Mouse (Mus musculus): ENCODE data around the gene Nadsyn1. TPM values are rescaled to one million over a fixed set of nuclear protein-coding genes. Genes with fewer than 3 reads are reported as not detected.
A peak's percentile ranks its signal among the peaks of the same experiment; 100 is the strongest.

Nadsyn1 gene
- polyA plus RNA-seq (2015; fragmentation: Nextera tagmentation; extraction: Ambion mirVana), result 7.7 and 8.1 TPM in 2 replicates

- peaks cover 11% of the 10 kb centered on the region for H3K36me3 ChIP-seq
- peak; percentile 98 for ATAC-seq
- H3K9ac ChIP-seq (replicated peaks), result peak within 1 kb of the TSS; percentile 78
- peak within 1 kb of the TSS; percentile 67 for H3K4me2 ChIP-seq (replicated peaks)
- no peaks in the 10 kb centered on the region for H3K9me3 ChIP-seq
- H3K27ac ChIP-seq, result peak within 1 kb of the TSS; percentile 75
- peak within 1 kb of the TSS; percentile 62 for H3K4me3 ChIP-seq (replicated peaks)
- under 1% methylated on average over 40 of the region's 40 CpGs for WGBS
- H3K4me1 ChIP-seq (replicated peaks), result peaks cover 17% of the 10 kb centered on the region
- H3K27me3 ChIP-seq, result no peaks in the 10 kb centered on the region
Measured at GRCm38 (mm10) chr7:143822375-143823265, at the start of gene Nadsyn1, which contains the start of gene Dhcr7. Gene Nadsyn1, minus strand, starts transcription at chr7:143822849. Gene Dhcr7, plus strand, starts transcription at chr7:143823145.

DNA sequence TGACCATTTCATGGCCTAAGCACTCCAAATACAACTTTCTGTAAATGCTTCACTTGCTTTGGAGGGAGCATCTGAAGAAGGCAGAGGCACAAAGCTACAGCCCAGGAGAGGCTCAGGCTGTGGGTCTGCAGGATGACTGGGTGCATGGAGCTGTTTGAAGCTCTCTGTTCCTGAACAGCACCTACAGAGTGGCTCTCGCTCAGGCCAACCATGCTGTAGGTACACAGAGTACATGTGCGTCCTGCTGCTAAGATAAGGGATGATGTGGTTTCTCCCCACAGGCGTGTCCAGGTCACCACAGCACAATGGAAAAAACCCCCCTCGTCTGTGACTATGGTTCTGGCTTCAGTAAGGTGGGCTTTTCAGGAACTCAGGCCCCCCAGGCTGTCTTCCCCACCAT lies 46.2 kb upstream of the Nadsyn1 start:
- Histone ChIP-seq H3K27me3 (no peaks in the 10 kb centered on the region), H3K36me3 (no peaks in the 10 kb centered on the region), H3K9ac (replicated peaks) (no peak overlapping the region), H3K27ac (no peak overlapping the region), H3K9me3 (no peaks in the 10 kb centered on the region), H3K4me1 (replicated peaks) (no peaks in the 10 kb centered on the region), H3K4me2 (replicated peaks) (no peak overlapping the region), H3K4me3 (replicated peaks) (no peak overlapping the region)
- ATAC-seq, result no peak
- 86% methylated on average over 4 of the region's 4 CpGs for WGBS

DNA sequence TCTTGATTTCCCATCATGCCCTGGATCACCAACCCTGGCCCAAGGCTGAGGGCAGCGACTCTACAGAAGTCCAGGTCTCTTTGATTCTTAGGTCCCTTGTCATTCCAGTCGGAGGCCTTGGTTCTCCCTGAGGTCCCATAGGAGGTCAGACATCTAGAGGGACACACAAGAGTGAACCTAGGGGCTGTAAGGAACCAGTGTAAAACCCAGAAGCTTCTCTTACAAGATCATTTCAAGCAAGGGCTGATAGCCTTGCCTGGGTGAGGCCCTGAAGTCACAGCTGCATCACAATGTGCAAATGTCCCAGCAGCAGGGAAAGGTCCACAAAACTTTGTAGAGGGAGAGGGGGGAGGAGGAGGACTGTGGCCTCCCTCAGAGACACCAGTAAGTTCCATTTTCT lies 43.9 kb upstream of the Nadsyn1 start, which contains the start of gene Gm498:
TSS of gene Gm498 (plus strand) at position 301 of the 400 bp plus-strand sequence.
- no peaks in the 10 kb centered on the region for H3K36me3 ChIP-seq
- no peak for ATAC-seq
- no peak within 1 kb of the TSS for H3K9ac ChIP-seq (replicated peaks)
- no peaks in the 10 kb centered on the region for H3K27me3 ChIP-seq
- no peaks in the 10 kb centered on the region for H3K4me1 ChIP-seq (replicated peaks)
- no peak within 1 kb of the TSS for H3K4me2 ChIP-seq (replicated peaks)
- no peaks in the 10 kb centered on the region for H3K9me3 ChIP-seq
- no peak within 1 kb of the TSS for H3K27ac ChIP-seq
- WGBS, result 82% methylated on average over 2 of the region's 2 CpGs
- no peak within 1 kb of the TSS for H3K4me3 ChIP-seq (replicated peaks)

DNA sequence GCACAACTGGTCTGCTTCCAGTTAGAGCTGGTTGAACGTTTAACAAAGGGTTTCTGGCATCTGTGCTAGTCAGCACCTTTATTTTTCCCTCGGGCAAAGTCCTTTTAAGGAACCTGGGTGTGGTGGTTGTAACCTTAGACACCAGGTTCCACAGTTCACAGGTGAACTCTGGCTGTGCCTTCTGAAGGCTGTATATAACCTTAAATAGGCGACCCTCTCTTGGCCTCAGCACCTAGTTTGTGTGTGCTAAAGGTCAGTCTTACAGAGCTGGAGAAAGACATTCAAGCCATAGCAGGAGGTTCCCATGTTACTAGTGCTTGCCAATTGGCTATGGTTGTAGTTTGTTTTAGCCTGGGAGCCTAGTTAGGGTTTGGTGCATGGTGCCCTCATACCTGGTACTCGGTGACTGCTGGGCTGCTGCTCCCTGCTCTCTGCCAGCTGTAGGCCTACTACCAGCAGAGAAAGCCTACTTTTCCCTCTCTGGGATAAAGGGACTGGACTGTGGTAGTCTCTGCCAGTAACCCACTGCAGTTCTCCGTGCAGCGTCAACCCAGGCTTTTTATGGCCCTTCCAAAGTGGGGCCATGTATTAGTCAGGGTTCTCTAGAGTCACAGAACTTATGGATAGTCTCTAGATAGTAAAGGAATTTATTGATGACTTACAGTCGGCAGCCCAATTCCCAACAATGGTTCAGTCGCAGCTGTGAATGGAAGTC lies 26.3 kb upstream of the Nadsyn1 start:
- no peak for ATAC-seq
- Histone ChIP-seq H3K27me3 (no peaks in the 10 kb centered on the region), H3K36me3 (peaks cover 52% of the 10 kb centered on the region), H3K4me2 (replicated peaks) (no peak overlapping the region), H3K4me1 (replicated peaks) (no peaks in the 10 kb centered on the region), H3K27ac (no peak overlapping the region), H3K9me3 (no peaks in the 10 kb centered on the region), H3K4me3 (replicated peaks) (no peak overlapping the region), H3K9ac (replicated peaks) (no peak overlapping the region)
- 96% methylated on average over 7 of the region's 8 CpGs for WGBS

- no peak for ATAC-seq
- 83% methylated on average over 5 of the region's 5 CpGs for WGBS
Measured at GRCm38 (mm10) chr7:143848127-143848767, 25.6 kb upstream of the Nadsyn1 start.

GRCm38 (mm10) chr7:143841301-143841700 lies 18.7 kb upstream of the Nadsyn1 start:
- no peak for ATAC-seq
- no peaks in the 10 kb centered on the region for H3K27me3 ChIP-seq
- H3K36me3 ChIP-seq, result peaks cover 99% of the 10 kb centered on the region
- H3K4me2 ChIP-seq (replicated peaks), result no peak overlapping the region
- H3K27ac ChIP-seq, result no peak overlapping the region
- no peak overlapping the region for H3K9ac ChIP-seq (replicated peaks)
- H3K9me3 ChIP-seq, result no peaks in the 10 kb centered on the region
- H3K4me3 ChIP-seq (replicated peaks), result no peak overlapping the region
- WGBS, result 97% methylated on average over 8 of the region's 8 CpGs
- no peaks in the 10 kb centered on the region for H3K4me1 ChIP-seq (replicated peaks)

More at GRCm38 (mm10) chr7:143848127-143848767, 25.6 kb upstream of the Nadsyn1 start:
- Histone ChIP-seq H3K4me2 (replicated peaks) (no peak overlapping the region), H3K27me3 (no peaks in the 10 kb centered on the region), H3K4me1 (replicated peaks) (no peaks in the 10 kb centered on the region), H3K9me3 (no peaks in the 10 kb centered on the region), H3K9ac (replicated peaks) (no peak overlapping the region), H3K36me3 (peaks cover 59% of the 10 kb centered on the region), H3K4me3 (replicated peaks) (no peak overlapping the region), H3K27ac (no peak overlapping the region)

DNA sequence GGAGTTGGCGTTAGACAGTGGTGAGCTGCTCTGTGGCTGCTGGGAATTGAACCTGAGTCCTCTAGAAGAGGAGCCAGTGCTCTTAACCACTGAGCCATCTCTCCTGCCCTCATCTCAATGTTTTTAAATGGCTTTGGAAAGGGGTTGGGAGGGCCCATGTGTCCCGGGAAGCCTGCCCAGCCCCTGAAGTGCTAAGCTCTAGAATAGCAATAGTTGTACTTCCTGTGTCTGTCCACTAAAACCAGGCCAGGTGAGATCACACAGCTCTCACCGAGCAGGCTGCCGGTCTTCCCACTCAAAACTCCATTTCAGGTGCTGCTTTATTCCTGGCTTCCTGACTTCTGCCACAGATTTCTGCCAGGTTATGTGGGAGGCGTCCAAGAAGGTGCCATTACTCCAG lies 17.5 kb upstream of the Nadsyn1 start:
- no peak for ATAC-seq
- peaks cover 9% of the 10 kb centered on the region for H3K4me1 ChIP-seq (replicated peaks)
- WGBS, result 92% methylated on average over 5 of the region's 5 CpGs
- peaks cover 90% of the 10 kb centered on the region for H3K36me3 ChIP-seq
- no peaks in the 10 kb centered on the region for H3K27me3 ChIP-seq
- no peaks in the 10 kb centered on the region for H3K9me3 ChIP-seq
- H3K4me3 ChIP-seq (replicated peaks), result no peak overlapping the region
- no peak overlapping the region for H3K4me2 ChIP-seq (replicated peaks)
- no peak overlapping the region for H3K9ac ChIP-seq (replicated peaks)
- H3K27ac ChIP-seq, result no peak overlapping the region

GRCm38 (mm10) chr7:143837705-143838358 lies 15.2 kb upstream of the Nadsyn1 start:
- 95% methylated on average over 3 of the region's 3 CpGs for WGBS

GRCm38 (mm10) chr7:143834972-143835371 lies 12.3 kb upstream of the Nadsyn1 start:
- no peak overlapping the region for H3K27ac ChIP-seq
- H3K4me1 ChIP-seq (replicated peaks), result peaks cover 57% of the 10 kb centered on the region

More at GRCm38 (mm10) chr7:143837705-143838358, 15.2 kb upstream of the Nadsyn1 start:
- H3K4me2 ChIP-seq (replicated peaks), result no peak overlapping the region
- no peak for ATAC-seq
- no peak overlapping the region for H3K27ac ChIP-seq
- peaks cover 72% of the 10 kb centered on the region for H3K36me3 ChIP-seq
- H3K9ac ChIP-seq (replicated peaks), result no peak overlapping the region
- H3K27me3 ChIP-seq, result no peaks in the 10 kb centered on the region
- H3K4me1 ChIP-seq (replicated peaks), result peaks cover 32% of the 10 kb centered on the region
- H3K4me3 ChIP-seq (replicated peaks), result no peak overlapping the region
- no peaks in the 10 kb centered on the region for H3K9me3 ChIP-seq

GRCm38 (mm10) chr7:143834316-143834715 lies 11.7 kb upstream of the Nadsyn1 start:
- Histone ChIP-seq H3K27me3 (no peaks in the 10 kb centered on the region), H3K4me3 (replicated peaks) (no peak overlapping the region), H3K9me3 (no peaks in the 10 kb centered on the region), H3K4me2 (replicated peaks) (peak overlapping the region; percentile 11; the same call in 1 of the 2 replicates), H3K9ac (replicated peaks) (no peak overlapping the region), H3K4me1 (replicated peaks) (peaks cover 57% of the 10 kb centered on the region), H3K36me3 (peaks cover 40% of the 10 kb centered on the region), H3K27ac (no peak overlapping the region)
- WGBS, result 99% methylated on average over 2 of the region's 2 CpGs
- ATAC-seq, result no peak

More at GRCm38 (mm10) chr7:143834972-143835371, 12.3 kb upstream of the Nadsyn1 start:
- 76% methylated on average over 3 of the region's 3 CpGs for WGBS
- Histone ChIP-seq H3K4me3 (replicated peaks) (no peak overlapping the region), H3K9ac (replicated peaks) (no peak overlapping the region; the same call in 1 of the 2 replicates), H3K9me3 (no peaks in the 10 kb centered on the region), H3K4me2 (replicated peaks) (peak overlapping the region; percentile 11; the same call in 1 of the 2 replicates), H3K36me3 (peaks cover 47% of the 10 kb centered on the region), H3K27me3 (no peaks in the 10 kb centered on the region)
- no peak for ATAC-seq

DNA sequence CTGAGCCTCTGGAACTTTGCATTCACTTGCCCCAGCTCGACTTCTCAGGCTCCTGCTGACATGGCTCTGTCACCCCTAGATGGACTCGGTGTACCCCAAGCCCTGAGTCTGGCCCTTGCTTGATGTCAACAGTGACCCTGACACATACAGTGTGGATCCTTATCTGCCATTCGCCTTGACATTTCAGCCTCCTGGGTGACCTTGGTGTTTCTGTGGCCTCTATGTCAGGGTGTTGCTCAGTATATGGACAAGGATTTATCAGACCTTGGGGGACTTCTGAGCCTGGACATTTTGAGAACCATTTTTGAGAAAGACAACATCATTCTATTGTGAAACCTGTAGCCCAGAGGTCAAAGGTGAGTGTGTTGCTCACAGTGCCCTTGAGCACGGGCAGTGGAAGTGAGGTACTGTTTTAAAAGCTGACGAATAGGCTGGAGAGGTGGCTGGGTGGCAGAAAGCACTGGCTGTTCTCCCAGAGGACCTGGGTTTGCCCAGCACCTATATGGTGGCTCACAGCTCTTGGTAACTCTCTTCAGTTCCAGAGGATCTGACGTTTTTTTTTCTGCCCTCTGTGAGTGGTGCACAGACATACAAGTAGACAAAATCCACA lies 11.0 kb upstream of the Nadsyn1 start:
- Histone ChIP-seq H3K4me1 (replicated peaks) (peaks cover 57% of the 10 kb centered on the region), H3K27me3 (no peaks in the 10 kb centered on the region), H3K9ac (replicated peaks) (0 out of 2 replicates have a peak overlapping the region, but pooled peaks have one; percentile 32), H3K4me2 (replicated peaks) (no peak overlapping the region), H3K36me3 (peaks cover 35% of the 10 kb centered on the region), H3K27ac (no peak overlapping the region), H3K9me3 (no peaks in the 10 kb centered on the region), H3K4me3 (replicated peaks) (no peak overlapping the region)
- no peak for ATAC-seq
- 85% methylated on average over 6 of the region's 6 CpGs for WGBS
